Mouse (Mus musculus): Measurements from ENCODE around the gene Glt8d2. TPM values are rescaled to one million over a fixed set of nuclear protein-coding genes. Genes with fewer than 3 reads are reported as not detected.
A peak's percentile ranks its signal among the peaks of the same experiment; 100 is the strongest.
"Not testable (repeated sequence)": the region's sequence is repeated elsewhere in the genome, so short reads cannot be mapped to it uniquely, and the experiment has no call there.

Glt8d2 gene
- total RNA-seq, 2 experiments from 2014 or later, result 25.4 to 25.9 TPM

- no peak for DNase-seq (ENCODE audit: low spot score in 2 of 2)
Observed at GRCm38 (mm10) chr10:82647205-82647811, 43.1 kb downstream of the Glt8d2 start.

- DNase-seq (ENCODE audit: low spot score in 2 of 2), result no peak
Observed at GRCm38 (mm10) chr10:82646083-82646482, 44.4 kb downstream of the Glt8d2 start.

DNA sequence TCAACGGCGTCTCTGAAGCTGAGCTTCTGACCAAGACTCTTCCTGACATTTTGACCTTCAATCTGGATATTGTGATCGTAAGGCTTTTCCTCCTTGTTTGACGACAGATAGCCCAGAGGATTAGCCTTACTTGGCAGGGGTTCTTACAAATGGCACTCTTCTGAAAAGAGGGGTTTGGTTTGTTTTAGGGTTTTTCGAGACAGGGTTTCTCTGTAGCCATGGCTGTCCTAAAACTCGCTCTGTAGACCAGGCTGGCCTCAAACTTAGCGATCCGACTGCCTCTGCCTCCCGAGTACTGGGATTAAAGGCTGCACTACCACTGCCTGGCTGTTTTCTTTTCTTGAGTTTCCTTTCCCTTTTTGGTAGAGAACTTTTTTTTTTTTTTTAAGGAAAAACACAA, 49.0 kb downstream of the Glt8d2 start:
- no peak for DNase-seq (ENCODE audit: low spot score in 2 of 2)

DNA sequence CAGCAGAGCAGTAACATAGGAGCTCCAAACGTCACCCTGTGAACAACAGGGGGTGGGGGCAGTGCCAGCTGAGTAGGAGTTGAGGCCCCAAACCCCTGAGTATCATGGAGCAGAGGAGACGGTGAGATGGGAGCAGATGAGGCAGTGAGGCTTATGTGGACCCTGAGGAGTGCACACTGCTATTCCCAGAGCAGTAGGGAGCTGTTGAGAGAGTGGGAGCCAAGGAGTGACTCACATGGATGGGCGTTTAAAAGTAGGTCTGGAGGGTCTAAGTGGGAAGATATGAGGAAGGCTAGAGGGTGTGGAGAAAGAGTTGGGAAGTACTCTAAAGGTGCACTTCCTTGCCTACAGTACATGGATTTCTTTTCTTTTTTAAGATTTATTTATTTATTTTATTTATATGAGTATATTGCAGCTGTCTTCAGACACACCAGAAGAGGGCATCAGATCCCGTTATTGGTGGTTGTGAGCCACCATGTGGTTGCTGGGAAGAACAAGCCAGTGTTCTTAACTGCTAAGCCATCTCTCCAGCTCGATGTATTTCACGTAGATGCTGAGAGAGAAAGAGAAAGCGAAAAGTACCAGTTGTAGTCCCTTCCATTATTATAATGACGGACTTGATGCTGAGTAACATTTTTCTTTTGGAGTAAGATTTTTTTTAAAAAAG, 51.3 kb downstream of the Glt8d2 start:
- no peak for DNase-seq (ENCODE audit: low spot score in 2 of 2)

- no peak for DNase-seq (ENCODE audit: low spot score in 2 of 2)
Observed at GRCm38 (mm10) chr10:82636321-82636720, 54.1 kb downstream of the Glt8d2 start.

- DNase-seq (ENCODE audit: low spot score in 2 of 2), result no peak
Observed at GRCm38 (mm10) chr10:82634348-82634747, 56.1 kb downstream of the Glt8d2 start.

- DNase-seq (ENCODE audit: low spot score in 2 of 2), result no peak
Observed at GRCm38 (mm10) chr10:82632496-82633280, 57.8 kb downstream of the Glt8d2 start.

GRCm38 (mm10) chr10:82631133-82631532, 59.3 kb downstream of the Glt8d2 start:
- DNase-seq (ENCODE audit: low spot score in 2 of 2), result no peak

GRCm38 (mm10) chr10:82630497-82630896, 60.0 kb downstream of the Glt8d2 start:
- no peak for DNase-seq (ENCODE audit: low spot score in 2 of 2)

DNA sequence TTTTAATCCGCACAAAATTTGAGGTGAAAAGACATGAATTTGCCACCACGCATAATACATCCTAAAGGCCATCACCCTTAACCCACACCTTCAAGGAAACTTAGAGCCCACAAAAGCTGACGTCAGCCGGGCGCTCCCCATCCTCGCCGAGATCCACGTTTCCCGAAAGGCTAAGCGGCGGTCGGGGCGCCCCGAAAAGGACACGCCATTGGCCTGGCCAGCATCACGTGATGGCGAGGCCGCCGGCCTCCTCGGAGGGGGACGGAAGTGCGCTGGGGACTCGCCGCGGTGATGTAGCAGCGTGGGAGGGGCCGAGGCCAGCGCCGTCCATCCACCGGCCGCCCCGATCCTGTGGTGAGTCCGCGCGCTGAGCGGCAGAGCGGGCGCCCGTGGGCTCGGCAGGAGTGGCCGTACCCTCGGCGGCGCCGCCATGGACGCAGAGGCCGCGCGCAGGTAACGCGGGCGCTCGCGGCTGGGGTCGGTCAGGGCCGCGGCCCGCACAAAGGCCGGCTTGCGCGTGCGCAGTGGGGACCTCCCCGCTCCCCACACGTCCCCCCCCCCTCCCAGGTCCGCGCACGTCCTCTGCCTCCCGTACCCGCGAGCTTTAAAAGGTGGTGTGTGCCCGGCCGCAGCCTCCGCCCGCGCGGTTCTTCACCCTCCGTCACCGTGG, 60.7 kb downstream of the Glt8d2 start, which contains the start of gene Tdg:
TSS of gene Tdg (plus strand) at position 243 of the 670 bp plus-strand sequence.
- peak; percentile 86 to 93 for DNase-seq (ENCODE audit: low spot score in 2 of 2)

DNA sequence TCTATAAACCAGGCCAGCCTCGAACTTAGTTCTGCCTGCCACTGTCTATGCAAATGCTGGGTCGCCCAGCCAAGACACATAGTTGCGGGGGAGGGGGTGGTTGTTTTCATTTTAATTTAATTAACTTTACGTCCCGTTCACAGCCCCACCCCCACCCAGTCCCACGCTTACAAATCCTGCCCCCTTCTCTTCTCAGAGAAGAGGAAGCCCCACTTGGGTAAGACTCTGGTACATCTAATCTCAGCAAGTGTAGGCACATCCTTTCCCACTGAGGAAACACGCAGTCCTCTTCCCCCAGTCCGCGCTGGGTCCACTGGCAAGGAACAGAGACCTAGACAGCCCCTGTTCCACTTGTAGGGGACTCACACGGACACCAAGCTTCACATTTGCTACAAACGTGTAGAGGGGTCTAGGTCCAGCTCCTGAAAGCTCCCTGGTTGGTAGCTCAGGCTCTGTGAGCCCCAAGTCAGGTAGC, 61.3 kb downstream of the Glt8d2 start:
- no peak for DNase-seq (ENCODE audit: low spot score in 2 of 2)

DNA sequence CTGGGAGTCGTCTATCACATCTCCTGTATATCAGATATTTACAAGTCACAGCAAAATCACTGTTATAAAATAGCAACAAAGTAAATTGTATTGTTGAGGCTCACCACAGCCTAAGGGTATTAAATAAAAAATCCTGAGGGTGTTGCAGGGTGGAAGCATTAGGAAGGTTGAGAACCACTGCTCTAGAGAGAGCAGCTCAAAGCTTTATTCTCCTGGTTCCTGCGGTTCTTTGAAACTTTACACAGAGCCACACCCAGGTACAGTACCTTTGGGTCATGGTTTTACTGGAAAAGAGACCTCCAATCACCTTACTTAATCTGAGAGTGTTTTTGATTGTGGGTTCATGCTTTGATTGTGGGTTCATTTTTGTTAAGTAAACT, 66.9 kb downstream of the Glt8d2 start:
- not testable (repeated sequence) for DNase-seq (ENCODE audit: low spot score in 2 of 2)

DNA sequence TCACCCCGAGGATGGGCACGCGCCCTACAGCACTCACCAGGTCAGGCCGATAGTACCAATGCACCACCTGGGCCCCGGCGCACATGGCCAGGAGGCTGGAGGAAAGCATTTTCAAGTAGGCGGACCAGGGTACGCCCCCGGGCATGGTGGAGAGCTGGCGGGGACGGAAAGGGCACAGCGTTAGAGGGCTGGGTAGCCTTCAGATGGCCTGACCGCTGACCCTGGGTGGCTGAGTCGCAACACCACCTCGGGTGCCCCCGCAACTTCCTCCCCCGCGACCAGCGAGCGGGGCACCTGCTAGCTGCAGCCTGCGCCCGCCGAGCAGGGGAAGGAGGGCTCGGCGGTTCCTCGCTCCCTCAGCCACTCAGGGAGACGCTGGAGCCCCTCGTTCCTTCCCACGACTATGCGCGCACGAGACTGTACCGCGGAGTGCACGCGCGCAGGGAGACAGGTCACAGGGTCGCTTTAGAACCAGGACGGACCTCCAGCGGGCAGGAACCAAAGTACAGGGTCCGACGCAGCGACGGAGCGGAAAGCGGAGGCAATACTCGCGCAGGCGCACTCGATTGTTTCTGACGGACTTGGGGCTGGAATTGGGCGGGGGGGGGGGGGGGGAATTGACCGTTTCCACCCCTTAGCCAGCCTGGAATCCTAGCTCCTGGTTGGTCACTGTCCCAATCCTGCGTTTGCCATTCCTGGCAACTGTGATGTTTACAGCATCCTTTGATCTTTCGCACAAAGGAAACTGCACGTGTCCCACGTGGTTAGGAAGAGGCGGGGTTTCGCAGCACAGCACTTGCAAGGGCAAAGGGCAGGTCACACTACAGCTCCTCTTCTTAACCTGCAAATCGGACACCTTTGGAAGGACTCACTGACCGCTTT, 67.5 kb downstream of the Glt8d2 start, which contains the start of gene 1190007I07Rik:
TSS of gene 1190007I07Rik (minus strand) at position 558 of the 882 bp plus-strand sequence.
- DNase-seq (ENCODE audit: low spot score in 2 of 2), result peak; percentile 84 to 88

DNA sequence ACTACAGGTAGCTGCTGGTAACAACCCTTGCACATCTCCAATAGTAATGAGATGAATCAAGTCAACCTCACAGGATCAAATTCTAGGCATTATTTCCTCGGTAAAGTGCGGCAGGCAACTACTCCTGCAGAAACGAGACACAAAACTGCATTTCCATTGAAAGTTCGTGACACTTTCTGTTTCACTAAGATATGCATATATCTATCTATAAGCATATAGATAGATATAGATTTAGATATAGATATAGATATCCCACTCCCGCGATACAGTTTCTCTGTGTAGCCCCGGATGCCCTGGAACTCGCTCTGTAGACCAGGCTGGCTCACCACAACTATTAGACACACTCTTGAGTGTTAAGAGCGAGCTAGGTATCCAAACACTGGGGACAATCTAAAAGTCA, 68.2 kb downstream of the Glt8d2 start:
- no peak for DNase-seq (ENCODE audit: low spot score in 2 of 2)

Other genes with a start within 250 kb of the Glt8d2 start
- not detected for gene Gm1553, start 198.0 kb downstream of the Glt8d2 start, total RNA-seq (2021)
- 10 to 100 TPM; 18.1 to 20.9 TPM for gene 1190007I07Rik, start 67.4 kb downstream of the Glt8d2 start, total RNA-seq (2021)
- gene Tdg, start 60.8 kb downstream of the Glt8d2 start, total RNA-seq (2021), result 10 to 100 TPM; 35.7 to 41.1 TPM
- 10 to 100 TPM; 49.4 to 58.5 TPM for gene Hcfc2, start 5.5 kb upstream of the Glt8d2 start, total RNA-seq (2021)
- gene Nfyb, start 73.5 kb upstream of the Glt8d2 start, total RNA-seq (2021), result 10 to 100 TPM; 60.1 to 63.2 TPM
- 10 to 100 TPM; 50.2 to 53.9 TPM for gene Txnrd1, start 143.3 kb upstream of the Glt8d2 start, total RNA-seq (2021)
- 1 to 10 TPM in 1 of 2 experiments, under 1 TPM in 1; 0.84 to 1.3 TPM for gene Eid3, start 176.0 kb upstream of the Glt8d2 start, total RNA-seq (2021)

Measured in left cerebral cortex, adult 18-20 months (tissue).